Mouse (Mus musculus) retina, adult 2 months (tissue): ENCODE results near the gene Ppp1r35.

Experiments used
- DNase-seq: peaks from one replicate; pipeline ENCODE4 v3.0.0-alpha.2; 2012; ENCODE audit warnings: low read depth, low spot score

Gene Ppp1r35

DNA sequence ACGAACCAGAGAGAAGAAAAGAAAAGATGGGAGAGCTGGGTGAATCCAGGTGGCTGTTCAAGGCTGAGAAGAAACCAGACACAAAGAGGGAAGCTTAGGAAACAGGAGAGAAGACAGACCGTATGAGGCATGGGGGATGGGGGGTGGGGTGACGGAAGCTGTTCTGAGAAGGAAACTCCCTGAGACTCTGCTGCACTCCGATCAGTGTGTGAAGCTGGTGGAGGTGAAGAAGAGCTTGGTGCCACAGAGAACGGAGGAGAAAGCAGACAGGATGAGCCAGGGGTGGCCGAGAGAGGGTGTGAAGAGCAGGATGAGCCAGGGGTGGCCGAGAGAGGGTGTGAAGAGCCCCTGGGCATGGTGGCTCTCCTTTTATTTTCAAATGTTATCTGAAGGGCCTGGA is 47.8 kb downstream of the Ppp1r35 start:
- DNase-seq: no peak

DNA sequence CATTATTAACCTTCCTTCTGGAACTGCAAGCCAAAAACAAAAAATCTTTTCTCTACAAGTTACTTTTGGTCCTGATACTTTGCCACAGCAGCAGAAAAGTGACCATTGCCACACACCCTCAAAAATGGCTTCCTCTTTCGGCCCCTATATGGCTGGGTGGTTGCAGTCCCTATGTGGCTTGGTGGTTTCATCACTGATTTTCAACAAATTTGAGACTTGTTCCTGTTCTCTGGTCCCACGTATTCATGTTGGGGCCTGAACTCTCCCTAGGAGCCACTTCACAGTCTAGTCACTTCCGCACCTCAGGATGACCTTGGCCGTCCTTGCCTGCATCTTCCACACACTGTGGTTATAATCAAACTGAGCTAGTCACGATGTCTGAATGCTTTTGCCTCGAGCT is 50.0 kb downstream of the Ppp1r35 start:
- DNase-seq: no peak
